Mouse (Mus musculus) heart, embryonic 10.5 days (tissue): ENCODE data around the gene Fcgrt. TPM values are rescaled to one million over a fixed set of nuclear protein-coding genes. Genes with fewer than 3 reads are reported as not detected.

ENCODE experiments used
- DNase-seq: peaks from one replicate; pipeline ENCODE4 v3.0.0-alpha.2; 2017; ENCODE audit warnings: low spot score
- H3K27ac ChIP-seq: fragments of 300-500 bp; sonication (generic); 2 replicates; pipeline ENCODE4 v1.5.1; 2016; ENCODE audit warnings: mild to moderate bottlenecking
- H3K27me3 ChIP-seq: fragments of 300-500 bp; sonication (generic); 2 replicates; pipeline ENCODE4 v1.6.1; 2016; ENCODE audit warnings: mild to moderate bottlenecking; ENCODE audit not compliant: poor library complexity, insufficient read depth, severe bottlenecking
- H3K36me3 ChIP-seq: fragments of 300-500 bp; sonication (generic); 2 replicates; pipeline ENCODE4 v1.6.1; 2016; ENCODE audit warnings: mild to moderate bottlenecking, moderate library complexity
- H3K4me1 ChIP-seq: fragments of 300-500 bp; sonication (generic); 2 replicates; pipeline ENCODE4 v1.6.1; 2016; ENCODE audit warnings: mild to moderate bottlenecking
- H3K4me3 ChIP-seq: fragments of 300-500 bp; sonication (generic); 2 replicates; pipeline ENCODE4 v1.5.1; 2016; ENCODE audit warnings: mild to moderate bottlenecking, moderate library complexity
- H3K9me3 ChIP-seq: fragments of 300-500 bp; sonication (generic); 2 replicates; pipeline ENCODE4 v1.6.1; 2016; ENCODE audit warnings: mild to moderate bottlenecking, moderate library complexity
- WGBS: fragments of 180-500 bp; shearing (Covaris S2); methylation state at CpG from one replicate; pipeline ENCODE4 v1.1.7; 2016; 5-methylcytosine and 5-hydroxymethylcytosine counted together
- polyA plus RNA-seq: library from polyadenylated mRNA; unstranded; fragments of >200 nt; fragmentation: Nextera tagmentation; extraction: Ambion mirVana; gene quantifications from 2 replicates; pipeline ENCODE4 v1.2.1, GENCODE M21; 2016

The Fcgrt gene
- polyA plus RNA-seq, 1 experiment from 2014 or later: 10.2 TPM

- H3K27ac ChIP-seq: 0 out of 2 replicates have a peak overlapping the region, but pooled peaks have one; percentile 12
- no peak overlapping the region; the same call in 1 of the 2 replicates for H3K4me3 ChIP-seq
- 87% methylated on average over 22 of the region's 22 CpGs for WGBS
- H3K9me3 ChIP-seq: 0 out of 2 replicates have a peak, but pooled peaks cover 2% of the 10 kb centered on the region
- no peaks in the 10 kb centered on the region for H3K27me3 ChIP-seq
- peaks cover 70% of the 10 kb centered on the region for H3K36me3 ChIP-seq
- H3K4me1 ChIP-seq: peaks cover 11% of the 10 kb centered on the region
- DNase-seq: no peak
Measured at GRCm38 (mm10) chr7:45083300-45083890, 20.3 kb downstream of the Fcgrt start.

DNA sequence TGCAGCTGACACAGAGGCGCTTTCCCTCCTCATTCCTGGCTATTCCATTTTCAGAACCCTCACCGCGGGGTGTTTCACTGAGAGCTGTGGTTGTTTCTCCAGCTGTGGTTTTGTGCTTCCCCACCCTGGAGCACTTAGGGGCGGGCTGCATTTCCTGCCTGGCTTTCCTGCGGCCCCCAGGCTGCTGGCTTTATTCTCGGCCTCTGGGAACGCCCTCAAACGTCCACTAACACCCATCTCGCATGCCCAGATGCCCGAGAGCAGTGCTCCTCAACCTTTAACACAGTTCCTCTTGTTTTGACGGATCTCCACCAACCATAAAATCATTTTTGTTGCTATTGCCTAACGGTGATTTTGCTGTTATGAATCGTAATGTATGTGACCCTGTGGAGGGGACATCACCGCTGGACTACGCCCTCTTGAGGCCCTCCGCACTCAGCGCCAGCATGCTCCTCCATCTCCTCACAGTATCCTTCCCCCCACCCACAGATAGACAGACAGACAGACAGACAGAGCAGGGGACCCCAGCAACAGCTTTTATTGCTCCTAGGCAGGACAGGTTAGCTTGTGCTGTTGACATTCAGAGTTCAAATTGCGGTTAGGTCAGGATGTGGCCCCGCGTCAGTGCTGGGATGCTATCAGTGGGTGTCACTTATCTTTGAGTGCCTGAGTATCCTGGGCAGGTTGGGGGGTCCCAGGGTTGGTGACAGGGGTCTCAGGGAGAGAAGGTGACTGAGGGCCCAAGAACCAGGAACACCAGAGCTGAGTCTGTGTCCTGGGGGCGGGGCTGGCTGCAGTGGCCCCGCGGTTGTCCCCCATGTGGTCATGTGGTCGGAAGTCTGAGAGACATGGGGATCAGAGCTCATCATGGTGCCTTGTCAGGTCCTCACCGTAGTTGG lies 21.0 kb downstream of the Fcgrt start:
- Histone ChIP-seq H3K4me1 (peaks cover 11% of the 10 kb centered on the region), H3K27ac (0 out of 2 replicates have a peak overlapping the region, but pooled peaks have one; percentile 12), H3K4me3 (no peak overlapping the region), H3K9me3 (0 out of 2 replicates have a peak, but pooled peaks cover 2% of the 10 kb centered on the region), H3K27me3 (no peaks in the 10 kb centered on the region), H3K36me3 (peaks cover 65% of the 10 kb centered on the region)
- no peak for DNase-seq
- WGBS: 65% methylated on average over 25 of the region's 25 CpGs

- WGBS: 52% methylated on average over 5 of the region's 5 CpGs
- H3K4me3 ChIP-seq: no peak overlapping the region; the same call in 1 of the 2 replicates
- H3K27ac ChIP-seq: 0 out of 2 replicates have a peak overlapping the region, but pooled peaks have one; percentile 6
- no peaks in the 10 kb centered on the region for H3K9me3 ChIP-seq
- H3K27me3 ChIP-seq: no peaks in the 10 kb centered on the region
- peaks cover 16% of the 10 kb centered on the region for H3K4me1 ChIP-seq
- no peak for DNase-seq
- H3K36me3 ChIP-seq: peaks cover 65% of the 10 kb centered on the region
Measured at GRCm38 (mm10) chr7:45081016-45081415, 22.6 kb downstream of the Fcgrt start.

GRCm38 (mm10) chr7:45079856-45080255 lies 23.8 kb downstream of the Fcgrt start:
- Histone ChIP-seq H3K4me3 (no peak overlapping the region), H3K9me3 (no peaks in the 10 kb centered on the region), H3K27me3 (no peaks in the 10 kb centered on the region), H3K36me3 (peaks cover 61% of the 10 kb centered on the region), H3K27ac (no peak overlapping the region), H3K4me1 (peaks cover 27% of the 10 kb centered on the region)
- peak; percentile 94 for DNase-seq
- WGBS: 1% methylated on average over 10 of the region's 10 CpGs

DNA sequence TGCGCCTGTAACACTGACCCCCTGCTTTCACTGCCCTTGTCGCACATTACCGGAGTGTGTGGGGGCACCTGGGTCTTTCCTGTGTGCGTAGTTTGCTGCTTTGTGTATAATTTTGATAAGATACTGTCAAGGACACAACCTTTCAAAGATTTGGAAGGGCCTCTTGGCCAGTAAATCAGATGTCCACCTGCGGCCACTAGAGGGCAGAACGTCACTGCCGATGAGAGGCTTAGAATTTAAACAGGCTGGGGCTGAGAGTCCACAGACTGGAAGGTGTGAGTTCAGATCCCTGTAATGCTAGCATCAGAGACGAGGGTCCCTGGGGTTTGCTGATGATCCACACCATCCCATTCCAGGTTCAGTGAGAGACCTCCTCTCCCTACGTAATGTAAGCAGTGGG lies 25.1 kb downstream of the Fcgrt start:
- Histone ChIP-seq H3K9me3 (no peaks in the 10 kb centered on the region), H3K4me1 (peaks cover 36% of the 10 kb centered on the region), H3K4me3 (no peak overlapping the region), H3K27me3 (no peaks in the 10 kb centered on the region), H3K27ac (no peak overlapping the region), H3K36me3 (peaks cover 62% of the 10 kb centered on the region)
- 27% methylated on average over 9 of the region's 9 CpGs for WGBS
- peak; percentile 89 for DNase-seq

- 92% methylated on average over 2 of the region's 2 CpGs for WGBS
- H3K27ac ChIP-seq: no peak overlapping the region
- no peaks in the 10 kb centered on the region for H3K27me3 ChIP-seq
- peaks cover 58% of the 10 kb centered on the region for H3K36me3 ChIP-seq
- no peak overlapping the region for H3K4me3 ChIP-seq
- no peak for DNase-seq
- no peaks in the 10 kb centered on the region for H3K9me3 ChIP-seq
- H3K4me1 ChIP-seq: peaks cover 34% of the 10 kb centered on the region
Measured at GRCm38 (mm10) chr7:45077829-45078228, 25.8 kb downstream of the Fcgrt start.

GRCm38 (mm10) chr7:45077322-45077721 lies 26.3 kb downstream of the Fcgrt start:
- Histone ChIP-seq H3K9me3 (no peaks in the 10 kb centered on the region), H3K27ac (no peak overlapping the region; the same call in 1 of the 2 replicates), H3K36me3 (peaks cover 52% of the 10 kb centered on the region), H3K27me3 (no peaks in the 10 kb centered on the region), H3K4me1 (peaks cover 30% of the 10 kb centered on the region), H3K4me3 (no peak overlapping the region)
- 82% methylated on average over 14 of the region's 14 CpGs for WGBS
- DNase-seq: no peak

- WGBS: 87% methylated on average over 30 of the region's 30 CpGs
- H3K9me3 ChIP-seq: no peaks in the 10 kb centered on the region
- peak overlapping the region; percentile 77; the same call in 1 of the 2 replicates for H3K27ac ChIP-seq
- no peak for DNase-seq
- H3K36me3 ChIP-seq: peaks cover 50% of the 10 kb centered on the region
- H3K4me1 ChIP-seq: peaks cover 30% of the 10 kb centered on the region
- H3K27me3 ChIP-seq: no peaks in the 10 kb centered on the region
- no peak overlapping the region; the same call in 1 of the 2 replicates for H3K4me3 ChIP-seq
Measured at GRCm38 (mm10) chr7:45076501-45076900, 27.1 kb downstream of the Fcgrt start.

DNA sequence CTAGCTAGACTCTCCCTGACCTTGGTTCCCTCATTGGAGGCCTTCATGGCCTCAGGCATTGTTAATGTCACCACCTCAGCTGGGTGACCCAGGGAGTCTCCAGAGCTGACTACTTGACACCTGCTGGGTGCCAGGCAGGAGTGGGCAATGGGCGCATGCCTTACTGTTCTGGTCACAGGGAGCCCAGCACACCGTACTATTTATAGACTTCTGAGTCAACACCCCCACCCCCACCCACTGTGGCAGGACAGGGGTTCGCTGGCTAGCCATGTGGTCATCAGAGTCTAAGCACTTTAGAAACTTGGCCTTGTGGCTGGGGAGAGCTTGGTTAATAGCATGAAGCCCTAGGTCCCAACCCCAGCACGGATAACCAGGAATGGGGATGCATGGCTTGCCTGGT lies 28.2 kb downstream of the Fcgrt start:
- H3K27ac ChIP-seq: peak overlapping the region; percentile 77
- H3K9me3 ChIP-seq: no peaks in the 10 kb centered on the region
- WGBS: 53% methylated on average over 4 of the region's 4 CpGs

DNA sequence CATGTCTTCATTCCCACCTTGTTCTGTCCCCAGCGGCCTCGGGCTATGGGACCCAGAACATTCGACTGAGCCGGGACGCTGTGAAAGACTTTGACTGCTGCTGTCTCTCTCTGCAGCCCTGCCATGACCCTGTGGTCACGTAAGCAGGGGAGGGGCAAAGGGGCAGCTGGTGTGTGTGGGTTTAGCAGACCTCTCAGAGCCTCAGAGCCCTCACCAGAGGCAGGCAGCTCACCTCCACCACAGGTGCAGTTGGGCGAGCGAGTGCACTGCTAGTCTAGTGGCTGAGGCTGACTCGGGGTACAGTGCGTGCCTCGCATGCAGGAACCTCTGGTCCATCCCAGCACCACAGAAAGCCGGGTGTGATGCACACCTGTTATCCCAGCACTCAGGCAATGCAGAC lies 29.7 kb downstream of the Fcgrt start:
- Histone ChIP-seq H3K27me3 (no peaks in the 10 kb centered on the region), H3K9me3 (no peaks in the 10 kb centered on the region), H3K4me3 (no peak overlapping the region), H3K36me3 (peaks cover 42% of the 10 kb centered on the region), H3K27ac (no peak overlapping the region), H3K4me1 (peaks cover 34% of the 10 kb centered on the region)
- 87% methylated on average over 12 of the region's 12 CpGs for WGBS
- DNase-seq: no peak

More for the DNA sequence above, 28.2 kb downstream of the Fcgrt start:
- Histone ChIP-seq H3K36me3 (peaks cover 42% of the 10 kb centered on the region), H3K27me3 (no peaks in the 10 kb centered on the region), H3K4me1 (peaks cover 30% of the 10 kb centered on the region), H3K4me3 (peak overlapping the region; percentile 5; the same call in 1 of the 2 replicates)
- DNase-seq: peak; percentile 81

DNA sequence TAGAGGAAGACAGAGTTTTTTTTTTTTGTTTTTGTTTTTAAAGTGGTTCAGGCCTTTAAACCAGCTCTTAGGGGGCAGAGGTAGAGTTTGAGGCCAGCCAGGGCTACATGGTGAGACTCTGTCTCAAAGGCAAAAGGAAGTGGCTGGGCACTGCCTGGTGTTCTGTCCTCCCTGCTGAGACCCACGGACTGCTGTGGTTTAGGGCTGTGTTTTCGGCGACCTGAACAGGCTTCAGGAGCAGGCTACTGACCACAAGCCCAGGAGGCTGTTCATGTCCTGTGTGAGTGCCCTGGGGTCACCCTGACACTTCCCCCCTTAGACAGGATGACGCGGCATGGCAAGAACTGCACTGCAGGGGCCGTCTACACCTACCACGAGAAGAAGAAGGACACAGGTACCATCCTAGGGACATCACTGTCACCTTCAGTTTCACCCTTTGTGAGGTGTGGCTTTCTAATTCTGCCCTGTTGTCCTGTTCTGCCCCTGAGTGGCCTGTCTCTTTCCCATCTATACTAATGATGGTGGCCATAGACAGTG lies 30.4 kb downstream of the Fcgrt start:
- no peaks in the 10 kb centered on the region for H3K27me3 ChIP-seq
- WGBS: 77% methylated on average over 7 of the region's 7 CpGs
- no peaks in the 10 kb centered on the region for H3K9me3 ChIP-seq
- no peak for DNase-seq
- peak overlapping the region; percentile 29; the same call in 1 of the 2 replicates for H3K27ac ChIP-seq
- H3K4me1 ChIP-seq: peaks cover 34% of the 10 kb centered on the region
- H3K4me3 ChIP-seq: no peak overlapping the region
- H3K36me3 ChIP-seq: peaks cover 42% of the 10 kb centered on the region

- peaks cover 40% of the 10 kb centered on the region for H3K36me3 ChIP-seq
- DNase-seq: no peak
- no peak overlapping the region for H3K27ac ChIP-seq
- peaks cover 34% of the 10 kb centered on the region for H3K4me1 ChIP-seq
- H3K4me3 ChIP-seq: no peak overlapping the region
- no peaks in the 10 kb centered on the region for H3K9me3 ChIP-seq
- H3K27me3 ChIP-seq: no peaks in the 10 kb centered on the region
- WGBS: 79% methylated on average over 2 of the region's 2 CpGs
Measured at GRCm38 (mm10) chr7:45072230-45072629, 31.4 kb downstream of the Fcgrt start.

DNA sequence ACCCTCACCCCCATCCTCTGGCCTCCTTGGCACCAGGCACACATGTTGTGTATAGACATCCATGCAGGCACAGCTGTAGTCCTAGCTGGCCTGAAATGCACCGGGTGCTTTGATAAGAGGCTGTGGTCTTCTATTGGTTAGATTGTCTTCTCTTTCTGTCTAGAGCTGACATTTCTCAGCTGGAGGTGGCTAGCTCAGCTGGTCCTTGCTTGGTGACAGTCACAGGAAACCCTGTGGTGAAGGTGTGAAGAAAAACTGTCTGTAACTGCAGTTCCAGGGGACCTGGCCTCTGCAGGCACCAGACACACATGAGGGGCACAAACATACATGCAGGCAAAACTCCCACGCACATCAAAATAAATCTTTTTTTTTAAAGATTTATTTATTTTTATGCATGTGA lies 34.0 kb downstream of the Fcgrt start:
- peaks cover 15% of the 10 kb centered on the region for H3K4me1 ChIP-seq
- WGBS: 88% methylated on average over 2 of the region's 2 CpGs

More for the DNA sequence above, 34.0 kb downstream of the Fcgrt start:
- H3K4me3 ChIP-seq: no peak overlapping the region
- DNase-seq: no peak
- peaks cover 17% of the 10 kb centered on the region; the same call in 1 of the 2 replicates for H3K36me3 ChIP-seq
- no peaks in the 10 kb centered on the region for H3K27me3 ChIP-seq
- H3K27ac ChIP-seq: no peak overlapping the region
- no peaks in the 10 kb centered on the region for H3K9me3 ChIP-seq
